Mouse (Mus musculus) stomach, postnatal 0 days (tissue): ENCODE data around the gene Gm17949.

Experiments
- CTCF ChIP-seq: IDR thresholded peaks from 2 replicates; pipeline ENCODE4 v1.5.1; 2016; ENCODE audit warnings: antibody characterized with exemption, low read depth, mild to moderate bottlenecking, moderate library complexity
- EP300 ChIP-seq: optimal IDR thresholded peaks from 2 replicates; pipeline ENCODE3; 2016; ENCODE audit warnings: antibody characterized with exemption

- TF ChIP-seq EP300 (no peak), CTCF (no peak; the same call in none of the 2 replicates)
Observed at GRCm38 (mm10) chr17:56989467-56990114, 21.7 kb upstream of the Gm17949 start.
